Mouse (Mus musculus) gastrocnemius, postnatal 25 days (tissue): ENCODE results near the gene Iqca. TPM values are rescaled to one million over a fixed set of nuclear protein-coding genes. Genes with fewer than 3 reads are reported as not detected.

Source experiments
- total RNA-seq, 2 experiments: library from RNA; stranded (reverse); gene quantifications; 1 replicate in 1 of 2; 2 replicates in 1 of 2; pipeline ENCODE4 v1.2.3; 2021

Iqca gene
- total RNA-seq, 2 experiments from 2014 or later = not detected

Other genes starting within 250 kb of the Iqca start
- gene Gbx2, start 222.2 kb downstream of the Iqca start, total RNA-seq = under 1 TPM in 1 of 2 experiments, not detected in 1; 0.23 TPM
- gene Asb18, start 138.7 kb downstream of the Iqca start, total RNA-seq = 10 to 100 TPM; 19.9 to 22.6 TPM
- 10 to 100 TPM; 10.5 to 13.2 TPM for gene Ackr3, start 50.6 kb upstream of the Iqca start, total RNA-seq